In the genomic region with DNA sequence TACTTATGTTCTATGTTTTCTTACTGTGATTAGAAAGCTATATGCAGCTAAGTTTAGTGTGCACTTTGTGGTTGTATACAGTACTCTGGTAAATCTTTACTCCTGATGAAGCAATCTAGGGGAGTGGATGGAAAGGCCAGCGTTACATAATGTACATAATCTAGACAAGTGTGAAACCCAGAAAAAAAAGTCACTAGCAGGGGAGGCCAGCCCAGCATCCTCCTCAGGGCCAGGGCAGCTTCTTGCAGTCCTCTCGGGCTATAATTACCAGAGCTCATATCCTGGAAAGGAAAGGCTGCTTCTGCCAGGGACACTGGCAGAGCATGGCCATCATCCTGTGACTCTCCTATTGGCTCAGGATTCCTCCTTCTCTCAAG, we compare ENCODE assay signal across 18 mouse cellular contexts. TPM values are rescaled to one million over a fixed set of nuclear protein-coding genes. Genes with fewer than 3 reads are reported as not detected.
DNase-seq lines count a peak whose midpoint lies in the region; ATAC-seq lines count a peak whose summit lies in the region.
"Had no signal": no experiment of that assay in that cellular context is flagged by ENCODE, and none has a peak within 500 bp of the region (broad histone marks: within the 10 kb centered on the region; RNA-seq: fewer than 3 reads in every experiment).

No protein-coding gene starts in this region.

- peaks cover 14% of the 10 kb centered on the region for H3K36me3 ChIP-seq in heart, embryonic 11.5 days (ENCODE audit: control insufficient read depth, insufficient read depth, low read length)
- peaks cover 37% of the 10 kb centered on the region for H3K36me3 ChIP-seq in limb, embryonic 15.5 days
- peaks cover 23% of the 10 kb centered on the region for H3K36me3 ChIP-seq in limb, embryonic 10.5 days
- H3K36me3 ChIP-seq in intestine, embryonic 14.5 days (ENCODE audit: control insufficient read depth, insufficient read depth, low read length) = peaks cover 51% of the 10 kb centered on the region
- H3K36me3 ChIP-seq in macrophage (ENCODE audit: inconsistent target) = peaks cover 45% of the 10 kb centered on the region

- intact Hi-C loops in heart, postnatal 14 days (cut with DNase I) = loop anchor here (5.0 to 10.0 kb wide), 2 partner anchors 159 to 416 kb away; no protein-coding TSS in a partner anchor

- no peaks in the 10 kb centered on the region for H3K27me3 ChIP-seq in heart, embryonic 11.5 days (ENCODE audit: control insufficient read depth, insufficient read depth, low read length)
- H3K27me3 ChIP-seq in limb, embryonic 15.5 days = no peaks in the 10 kb centered on the region
- no peaks in the 10 kb centered on the region for H3K27me3 ChIP-seq in limb, embryonic 10.5 days (ENCODE audit: low read depth, poor library complexity, severe bottlenecking)
- H3K27me3 ChIP-seq in intestine, embryonic 14.5 days (replicated peaks; ENCODE audit: control insufficient read depth, insufficient read depth, low read length) = no peaks in the 10 kb centered on the region
- H3K27me3 ChIP-seq: embryonic facial prominence, embryonic 12.5 days; neural tube, embryonic 13.5 days; Patski had no signal

- 39% methylated on average over 2 of the region's 2 CpGs for WGBS in heart, embryonic 11.5 days (ENCODE audit: insufficient replicate concordance)
- WGBS in limb, embryonic 15.5 days = 79% methylated on average over 2 of the region's 2 CpGs
- 75% methylated on average over 2 of the region's 2 CpGs for WGBS in limb, embryonic 10.5 days
- 53% methylated on average over 2 of the region's 2 CpGs for WGBS in intestine, embryonic 14.5 days
- 36% methylated on average over 2 of the region's 2 CpGs for WGBS in macrophage (ENCODE audit: missing documents)

- H3K27ac ChIP-seq in heart, embryonic 11.5 days (ENCODE audit: low read depth, low read length) = peak overlapping the region; percentile 16
- H3K27ac ChIP-seq in limb, embryonic 15.5 days = 0 out of 2 replicates have a peak overlapping the region, but pooled peaks have one; percentile 5
- no peak overlapping the region for H3K27ac ChIP-seq in limb, embryonic 10.5 days
- peak overlapping the region; percentile 39 for H3K27ac ChIP-seq in intestine, embryonic 14.5 days (ENCODE audit: low read depth)
- H3K27ac ChIP-seq in macrophage = peak overlapping the region; percentile 73
- H3K27ac ChIP-seq: embryonic facial prominence, embryonic 12.5 days; left cerebral cortex, adult 2 months; neural tube, embryonic 13.5 days had no signal

- no peak overlapping the region for H3K9ac ChIP-seq in heart, embryonic 11.5 days (ENCODE audit: low read depth, low read length)
- H3K9ac ChIP-seq in limb, embryonic 15.5 days = no peak overlapping the region
- no peak overlapping the region for H3K9ac ChIP-seq in intestine, embryonic 14.5 days (ENCODE audit: low read length)
- H3K9ac ChIP-seq: embryonic facial prominence, embryonic 12.5 days; forebrain, postnatal 0 days; neural tube, embryonic 13.5 days had no signal

- ATAC-seq in heart, embryonic 11.5 days (replicated peaks; ENCODE audit: insufficient number of reproducible peaks, low FRiP score, low TSS enrichment) = no peak
- no peak for ATAC-seq in limb, embryonic 15.5 days (ENCODE audit: insufficient number of reproducible peaks, low FRiP score, low TSS enrichment, low read depth)
- ATAC-seq in intestine, embryonic 14.5 days (replicated peaks; ENCODE audit: low FRiP score, low TSS enrichment, low read depth) = no peak
- ATAC-seq: CD4-positive, CD25-positive, alpha-beta regulatory T cell, adult 4 months; forebrain, postnatal 0 days; inflammation-experienced regulatory T-cells, adult 6 months; Patski had no signal

- DNase-seq in heart, postnatal 14 days = no peak
- DNase-seq in limb, embryonic 10.5 days (ENCODE audit: low spot score) = no peak
- no peak for DNase-seq in intestine, embryonic 14.5 days (ENCODE audit: low spot score)
- no peak for DNase-seq in B cell, adult 2 months
- DNase-seq in adrenal gland, postnatal 14 days = no peak
- DNase-seq: adrenal gland, postnatal 25 days; cerebellum, adult 2 months; forebrain, postnatal 0 days; right cerebral cortex, postnatal 25 days had no signal

- H3K79me2 ChIP-seq in macrophage (ENCODE audit: inconsistent target) = peaks cover 88% of the 10 kb centered on the region

- H3K4me3 ChIP-seq in heart, embryonic 11.5 days (ENCODE audit: low read depth, low read length) = no peak overlapping the region
- no peak overlapping the region for H3K4me3 ChIP-seq in limb, embryonic 15.5 days
- no peak overlapping the region for H3K4me3 ChIP-seq in limb, embryonic 10.5 days
- H3K4me3 ChIP-seq in intestine, embryonic 14.5 days (ENCODE audit: low read depth, low read length) = no peak overlapping the region
- no peak overlapping the region for H3K4me3 ChIP-seq in macrophage (ENCODE audit: inconsistent target)
- H3K4me3 ChIP-seq: embryonic facial prominence, embryonic 12.5 days; left cerebral cortex, adult 2 months; neural tube, embryonic 13.5 days had no signal

- H3K9me3 ChIP-seq in heart, embryonic 11.5 days (replicated peaks; ENCODE audit: control insufficient read depth, low read length) = no peaks in the 10 kb centered on the region
- H3K9me3 ChIP-seq in limb, embryonic 15.5 days = no peaks in the 10 kb centered on the region
- H3K9me3 ChIP-seq in limb, embryonic 10.5 days (replicated peaks) = no peaks in the 10 kb centered on the region
- no peaks in the 10 kb centered on the region for H3K9me3 ChIP-seq in intestine, embryonic 14.5 days (ENCODE audit: control insufficient read depth, low read length)
- H3K9me3 ChIP-seq: embryonic facial prominence, embryonic 12.5 days had no signal

- H3K4me1 ChIP-seq in heart, embryonic 11.5 days (ENCODE audit: control insufficient read depth, insufficient read depth, low read length) = no peaks in the 10 kb centered on the region
- H3K4me1 ChIP-seq in limb, embryonic 15.5 days = no peaks in the 10 kb centered on the region
- H3K4me1 ChIP-seq in limb, embryonic 10.5 days = no peaks in the 10 kb centered on the region
- H3K4me1 ChIP-seq in intestine, embryonic 14.5 days (replicated peaks; ENCODE audit: control insufficient read depth, insufficient read depth, low read length) = no peaks in the 10 kb centered on the region; the same call in 1 of the 2 replicates
- H3K4me1 ChIP-seq: embryonic facial prominence, embryonic 12.5 days; neural tube, embryonic 13.5 days had no signal

- H3K4me2 ChIP-seq in heart, embryonic 11.5 days = 0 out of 2 replicates have a peak overlapping the region, but pooled peaks have one; percentile 7
- no peak overlapping the region for H3K4me2 ChIP-seq in limb, embryonic 15.5 days
- peak overlapping the region; percentile 3; the same call in 1 of the 2 replicates for H3K4me2 ChIP-seq in intestine, embryonic 14.5 days (ENCODE audit: low read length)
- H3K4me2 ChIP-seq: embryonic facial prominence, embryonic 12.5 days; neural tube, embryonic 13.5 days had no signal

RNA-seq across cellular contexts. Expression of a gene that starts 12.0 kb away (rescaled TPM):
- polyA plus RNA-seq in heart, embryonic 11.5 days (2014; fragmentation: Nextera tagmentation; extraction: Ambion mirVana) = 15.9 and 17.6 TPM in 2 replicates
- 10 to 100 TPM; 19.5 to 23.6 TPM for total RNA-seq in heart, postnatal 14 days (2021)
- polyA plus RNA-seq in limb, embryonic 15.5 days (2015; fragmentation: Nextera tagmentation; extraction: Ambion mirVana) = 28.4 and 29.0 TPM in 2 replicates
- 16.4 and 19.6 TPM in 2 replicates for polyA plus RNA-seq in limb, embryonic 10.5 days (2016; fragmentation: Nextera tagmentation; extraction: Ambion mirVana)
- 26.3 and 27.8 TPM in 2 replicates for polyA plus RNA-seq in intestine, embryonic 14.5 days (2014; fragmentation: Nextera tagmentation; extraction: Ambion mirVana)
- total RNA-seq in macrophage (2018; cell fraction: chromatin; rRNA removed) = 100 to 1,000 TPM; 169 to 626 (median 517) TPM
- total RNA-seq in macrophage (2018; cell fraction: cytosol; rRNA removed) = 100 to 1,000 TPM; 103 to 194 (median 146) TPM
- total RNA-seq in macrophage (2018; cell fraction: nucleus; rRNA removed) = 100 to 1,000 TPM; 122 to 388 (median 268) TPM
- 137 to 171 TPM (median 154 TPM) in 3 replicates for polyA plus RNA-seq in macrophage (2018)
- 33.5 and 35.6 TPM in 2 replicates for total RNA-seq in adrenal gland, postnatal 14 days (2021)

RNA-seq across cellular contexts. Expression of a gene that starts 12.2 kb away (rescaled TPM):
- polyA plus RNA-seq in heart, embryonic 11.5 days (2014; fragmentation: Nextera tagmentation; extraction: Ambion mirVana) = 39.0 and 48.7 TPM in 2 replicates
- total RNA-seq in heart, postnatal 14 days (2021) = 10 to 100 TPM; 25.9 to 28.5 TPM
- polyA plus RNA-seq in limb, embryonic 15.5 days (2015; fragmentation: Nextera tagmentation; extraction: Ambion mirVana) = 53.0 and 54.6 TPM in 2 replicates
- 42.2 and 48.7 TPM in 2 replicates for polyA plus RNA-seq in limb, embryonic 10.5 days (2016; fragmentation: Nextera tagmentation; extraction: Ambion mirVana)
- polyA plus RNA-seq in intestine, embryonic 14.5 days (2014; fragmentation: Nextera tagmentation; extraction: Ambion mirVana) = 56.0 and 59.2 TPM in 2 replicates
- 10 to 100 TPM in 25 of 26 experiments, 1 to 10 TPM in 1; 9.1 to 64.5 (median 30.9) TPM for total RNA-seq in macrophage (2018; cell fraction: chromatin; rRNA removed)
- total RNA-seq in macrophage (2018; cell fraction: cytosol; rRNA removed) = 100 to 1,000 TPM in 13 of 26 experiments, 10 to 100 TPM in 13; 80.7 to 117 (median 99.3) TPM
- total RNA-seq in macrophage (2018; cell fraction: nucleus; rRNA removed) = 100 to 1,000 TPM in 10 of 26 experiments, 10 to 100 TPM in 16; 37.3 to 132 (median 94.5) TPM
- 73.8 to 99.5 TPM (median 84.1 TPM) in 3 replicates for polyA plus RNA-seq in macrophage (2018)
- total RNA-seq in adrenal gland, postnatal 14 days (2021) = 57.8 and 58.8 TPM in 2 replicates
